Mouse (Mus musculus) embryo, embryonic 11 days (tissue): Measurements from ENCODE around the gene C1ql4.
A peak's percentile ranks its signal among the peaks of the same experiment; 100 is the strongest.

ENCODE experiments used
- DNase-seq: peaks from one replicate; pipeline ENCODE4 v3.0.0-alpha.2; 2015

C1ql4 gene

DNA sequence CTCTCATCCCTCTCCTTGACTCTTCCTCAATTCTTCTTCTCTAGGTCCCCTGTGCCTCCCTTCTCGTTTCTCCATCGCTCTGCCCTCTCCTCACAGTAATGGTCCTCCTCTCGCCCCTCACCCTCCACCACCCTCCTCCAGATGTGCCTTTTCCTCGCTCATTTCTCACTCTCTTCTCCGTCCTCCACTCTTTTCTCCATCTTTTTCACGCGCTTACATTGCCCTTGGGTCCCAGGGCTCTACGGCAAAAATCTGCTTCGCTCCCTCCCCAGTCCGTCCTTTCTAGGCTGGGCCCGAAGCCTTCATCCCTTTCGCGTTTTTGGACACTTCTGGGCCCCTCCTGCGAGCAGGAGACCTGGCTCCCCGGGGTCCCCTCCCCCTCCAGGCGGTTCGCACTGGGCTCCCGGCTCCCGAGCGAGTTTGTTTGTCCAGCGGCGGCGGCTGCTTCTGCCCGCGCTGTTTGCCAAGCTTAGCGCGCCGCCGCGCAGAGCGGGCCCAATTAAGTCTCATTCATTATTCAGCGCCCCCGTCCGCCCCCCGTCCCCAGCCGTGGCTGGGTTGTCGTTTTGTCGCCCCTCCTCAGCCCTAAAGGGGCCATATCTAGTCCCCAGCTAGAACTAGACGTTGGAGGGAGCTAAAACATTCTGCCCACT is 10.3 kb upstream of the C1ql4 start:
- DNase-seq, result peak; percentile 66

DNA sequence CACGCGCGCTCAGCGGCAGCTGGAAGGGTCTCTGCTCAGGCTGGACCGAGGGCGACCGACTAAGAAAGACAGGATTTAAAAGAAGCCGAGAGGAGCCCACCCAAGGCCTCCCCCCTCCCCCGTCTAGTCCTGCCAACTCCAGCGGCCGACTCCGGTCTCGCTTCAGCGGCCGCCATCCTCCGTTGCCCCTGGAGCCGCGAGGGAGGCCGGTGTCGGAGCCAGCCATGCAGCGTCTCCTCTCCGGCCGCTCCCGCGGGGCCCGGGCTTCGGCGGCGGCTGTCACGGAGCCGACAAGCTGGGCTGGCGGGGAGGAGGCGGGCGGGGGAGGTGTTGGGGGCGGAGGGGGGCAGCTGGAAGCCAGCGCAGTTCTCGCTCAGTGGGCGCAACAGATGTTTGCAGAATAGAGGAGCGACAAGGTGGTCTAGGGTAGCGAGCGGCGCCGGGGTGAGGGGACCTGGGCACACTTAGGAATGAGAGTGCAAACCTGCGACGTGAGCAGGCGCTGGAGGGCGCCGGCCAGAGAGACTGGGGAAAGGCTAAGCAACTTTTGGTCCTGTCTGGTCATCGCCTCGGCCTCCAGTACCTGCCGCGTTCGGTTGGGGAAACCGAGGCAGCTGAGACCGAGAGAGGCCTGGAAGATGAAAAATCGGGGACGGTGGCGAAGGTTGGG is 9.3 kb upstream of the C1ql4 start:
- peak; percentile 74 for DNase-seq

DNA sequence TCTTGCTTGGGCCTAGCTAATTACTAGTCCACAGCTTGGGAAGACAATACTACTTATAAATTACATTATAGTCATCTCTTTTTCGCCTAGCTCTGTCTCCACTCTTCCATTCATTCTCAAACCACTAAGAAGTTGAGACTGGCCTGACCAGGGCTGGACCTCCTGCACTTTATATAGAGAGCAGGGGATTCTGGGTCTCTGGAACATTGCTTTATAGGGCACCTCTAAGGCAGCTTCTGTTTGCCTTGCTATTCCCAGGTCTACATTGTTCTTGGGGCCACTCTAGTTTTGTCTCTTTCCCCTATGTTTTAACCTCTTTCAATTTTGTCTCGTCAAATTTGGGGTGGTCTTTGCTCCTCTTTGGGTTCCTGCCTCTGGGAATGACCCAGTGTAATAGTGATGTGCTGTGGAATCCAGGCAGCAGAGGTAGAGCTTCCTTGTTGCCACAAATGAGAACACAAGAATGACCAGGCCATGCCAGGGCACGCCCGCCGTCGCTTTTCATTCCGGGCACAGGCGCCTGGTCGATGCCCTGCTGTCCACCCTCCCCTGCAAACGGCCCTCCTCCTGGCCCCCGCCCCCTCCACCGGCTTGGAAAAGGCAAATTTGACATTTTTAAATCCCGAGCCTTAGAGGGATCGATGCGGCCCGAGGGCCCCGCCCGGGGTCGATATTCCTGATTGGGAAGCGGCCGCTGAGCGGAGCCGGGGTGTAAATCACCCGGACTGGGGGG is 8.6 kb upstream of the C1ql4 start:
- no peak for DNase-seq

GRCm38 (mm10) chr15:99095356-99095755 is 7.7 kb upstream of the C1ql4 start:
- DNase-seq, result no peak

DNA sequence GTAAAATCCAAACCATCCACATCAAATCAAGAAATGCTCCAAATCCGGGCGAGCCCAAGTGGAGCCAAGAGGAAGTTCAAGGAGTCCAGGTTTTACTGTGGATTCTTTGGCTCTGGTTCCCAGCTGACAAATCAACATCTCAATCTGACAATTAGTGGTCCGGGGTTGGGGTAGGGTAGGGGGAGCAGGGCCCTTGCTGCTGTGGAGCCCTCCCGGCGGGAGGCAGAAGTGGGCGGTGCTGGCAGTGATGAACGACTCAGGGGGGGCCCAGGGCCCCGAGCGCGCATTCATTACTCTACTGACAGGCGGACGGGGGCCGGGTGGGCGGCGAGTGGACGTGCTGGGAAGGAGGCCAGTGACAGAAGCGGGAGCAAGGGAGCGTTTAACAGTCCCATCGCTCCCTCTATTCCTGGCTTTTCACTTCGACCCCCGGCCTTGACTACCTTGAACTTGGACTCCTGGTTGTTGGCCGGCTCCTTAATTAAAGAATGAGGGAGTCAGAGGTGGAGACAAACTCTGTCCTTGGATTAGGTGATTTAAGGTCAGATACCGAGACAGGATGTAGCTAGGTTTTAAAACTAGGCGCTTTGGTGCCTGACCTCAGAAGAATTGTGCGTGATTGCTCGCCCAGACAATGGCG is 7.1 kb upstream of the C1ql4 start:
- DNase-seq, result peak; percentile 79

GRCm38 (mm10) chr15:99093291-99094258 is 6.0 kb upstream of the C1ql4 start:
- DNase-seq, result peak; percentile 88

- DNase-seq, result peak; percentile 18
These were observed 5.3 kb upstream of the C1ql4 start, which contains the start of gene Dnajc22 for GRCm38 (mm10) chr15:99092870-99093269. Dnajc22 (plus strand) TSS chr15:99093170.

- DNase-seq, result peak; percentile 45
These were observed 1.5 kb upstream of the C1ql4 start for GRCm38 (mm10) chr15:99089069-99089468.

DNA sequence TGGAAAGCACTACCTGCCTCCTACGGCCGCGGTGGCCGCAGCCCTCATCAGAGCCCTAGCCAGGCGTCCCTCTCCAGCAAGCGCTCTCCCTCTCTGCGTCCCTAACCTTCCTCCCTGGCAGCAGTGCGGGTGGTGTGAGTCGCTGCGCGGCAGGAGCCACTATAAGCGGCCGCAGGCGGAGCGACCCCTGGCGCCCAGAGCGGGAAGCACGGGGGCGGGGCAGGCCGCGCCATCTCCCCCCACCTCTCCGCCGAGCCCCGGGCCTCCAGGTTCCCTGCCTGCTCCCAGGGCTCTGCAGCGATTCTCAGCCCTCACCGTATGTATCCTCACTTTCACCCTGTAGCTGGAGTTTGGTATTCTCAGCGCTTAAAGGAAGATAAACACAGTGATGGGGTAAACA is 675 bp upstream of the C1ql4 start:
- DNase-seq, result peak; percentile 90

- no peak for DNase-seq
These were observed 1.6 kb downstream of the C1ql4 start for GRCm38 (mm10) chr15:99085997-99086396.

DNA sequence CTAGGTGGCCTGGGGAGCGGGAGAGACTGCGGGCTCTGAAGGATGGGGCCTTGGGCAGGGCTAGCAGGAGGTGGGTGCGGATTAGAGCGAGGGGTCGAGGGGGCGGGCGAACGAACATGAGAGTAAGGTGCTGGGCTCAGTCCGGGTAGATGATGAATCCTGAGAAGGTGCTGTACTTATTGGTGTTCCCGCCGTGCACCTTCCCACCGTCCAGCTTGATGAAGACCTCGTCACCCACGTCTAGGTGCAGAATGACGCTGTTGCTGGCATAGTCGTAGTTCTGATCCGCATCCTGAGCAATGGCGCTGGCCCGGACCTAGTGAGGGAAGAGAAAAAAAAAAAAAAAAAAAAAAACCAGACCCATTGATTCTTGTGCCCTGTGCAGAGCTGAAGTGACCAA is 3.0 kb downstream of the C1ql4 start:
- DNase-seq, result no peak

- peak; percentile 42 for DNase-seq
These were observed 3.6 kb downstream of the C1ql4 start for GRCm38 (mm10) chr15:99083867-99084557.

GRCm38 (mm10) chr15:99083258-99083657 is 4.4 kb downstream of the C1ql4 start:
- peak; percentile 61 for DNase-seq

DNA sequence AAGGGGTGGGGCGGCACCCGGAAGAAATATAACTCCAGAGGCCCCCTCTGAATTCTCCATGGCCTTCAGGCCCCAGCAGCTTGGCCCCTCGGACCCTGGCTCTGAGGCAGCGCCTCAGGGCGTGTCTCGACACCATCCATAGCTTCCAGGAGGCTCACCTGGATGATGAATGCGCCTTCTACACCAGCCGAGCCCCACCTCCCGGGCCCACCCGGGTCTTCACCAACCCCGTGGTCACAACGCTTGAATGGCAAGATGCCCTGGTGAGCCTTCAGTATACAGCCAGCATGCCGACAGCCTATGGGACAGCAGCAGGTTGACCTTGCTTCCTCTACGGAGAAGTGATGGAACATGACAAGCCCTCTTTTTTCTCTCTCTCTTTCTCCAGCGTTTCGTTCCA is 4.8 kb downstream of the C1ql4 start:
- no peak for DNase-seq

GRCm38 (mm10) chr15:99082322-99082721 is 5.3 kb downstream of the C1ql4 start:
- no peak for DNase-seq

DNA sequence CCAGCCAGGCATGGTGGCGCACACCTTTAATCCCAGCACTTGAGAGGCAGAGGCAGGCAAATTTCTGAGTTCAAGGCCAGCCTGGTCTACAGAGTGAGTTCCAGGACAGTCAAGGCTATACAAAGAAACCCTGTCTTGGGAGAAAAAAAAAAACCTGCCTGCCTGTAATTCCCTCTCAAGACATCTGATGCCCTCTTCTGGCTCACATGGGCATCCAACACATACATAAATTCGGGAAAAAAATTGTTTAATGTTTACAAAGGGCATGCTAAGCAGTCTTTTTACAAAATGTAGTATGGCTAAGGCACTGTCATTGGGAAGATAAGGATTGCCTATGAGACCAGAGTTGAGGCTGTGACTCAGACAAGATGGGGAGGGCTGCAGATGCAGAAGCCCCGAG is 7.8 kb downstream of the C1ql4 start:
- DNase-seq, result no peak

- no peak for DNase-seq
These were observed 9.3 kb downstream of the C1ql4 start for GRCm38 (mm10) chr15:99078181-99078910.

DNA sequence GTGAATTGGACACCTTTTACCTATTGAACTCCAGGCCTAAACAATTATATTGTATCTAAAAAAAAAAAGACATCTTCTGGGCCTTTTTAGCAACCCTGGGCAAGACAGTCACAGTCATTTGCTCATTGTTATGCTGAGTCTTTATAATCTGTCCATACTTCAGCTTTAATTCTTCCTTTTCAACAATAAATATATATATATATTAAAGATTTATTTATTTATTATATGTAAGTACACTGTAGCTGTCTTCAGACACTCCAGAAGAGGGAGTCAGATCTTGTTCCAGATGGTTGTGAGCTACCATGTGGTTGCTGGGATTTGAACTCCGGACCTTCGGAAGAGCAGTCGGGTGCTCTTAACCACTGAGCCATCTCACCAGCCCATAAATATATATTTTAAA is 11.6 kb downstream of the C1ql4 start:
- peak; percentile 60 for DNase-seq

GRCm38 (mm10) chr15:99074600-99075333 is 12.8 kb downstream of the C1ql4 start:
- peak; percentile 99 for DNase-seq

- DNase-seq, result no peak
These were observed 13.5 kb downstream of the C1ql4 start, which contains the start of gene Troap for GRCm38 (mm10) chr15:99074019-99074599. Troap (plus strand) TSS chr15:99074575.
